Mouse (Mus musculus) neural tube, embryonic 13.5 days (tissue): ENCODE data around the gene Camta1. TPM values are rescaled to one million over a fixed set of nuclear protein-coding genes. Genes with fewer than 3 reads are reported as not detected.
A peak's percentile ranks its signal among the peaks of the same experiment; 100 is the strongest.

Experiments
- ATAC-seq: fragments of 200-750 bp; cut with Nextera tagmentation; 2 replicates; pipeline ENCODE4 v1.8.0; 2017; ENCODE audit warnings: low read depth, mild to moderate bottlenecking, moderate TSS enrichment, moderate library complexity
- H3K27ac ChIP-seq: fragments of 300-500 bp; sonication (generic); replicated peaks from 2 replicates; pipeline ENCODE4 v1.5.1; 2015; ENCODE audit warnings: moderate library complexity, mild to moderate bottlenecking, inconsistent platforms
- H3K27me3 ChIP-seq: fragments of 300-500 bp; sonication (generic); 2 replicates; pipeline ENCODE4 v1.6.1; 2015; ENCODE audit warnings: mild to moderate bottlenecking, inconsistent platforms
- H3K36me3 ChIP-seq: fragments of 300-500 bp; sonication (generic); 2 replicates; pipeline ENCODE4 v1.6.1; 2015; ENCODE audit warnings: mild to moderate bottlenecking, inconsistent platforms
- H3K4me1 ChIP-seq: fragments of 300-500 bp; sonication (generic); replicated peaks from 2 replicates; pipeline ENCODE4 v1.6.1; 2015; ENCODE audit warnings: inconsistent platforms
- H3K4me2 ChIP-seq: fragments of 300-500 bp; sonication (generic); 2 replicates; pipeline ENCODE4 v1.6.1; 2015; ENCODE audit warnings: inconsistent platforms, mild to moderate bottlenecking, moderate library complexity
- H3K4me3 ChIP-seq: fragments of 300-500 bp; sonication (generic); 2 replicates; pipeline ENCODE4 v1.5.1; 2015; ENCODE audit warnings: mild to moderate bottlenecking, inconsistent platforms
- H3K9ac ChIP-seq: fragments of 300-500 bp; sonication (generic); 2 replicates; pipeline ENCODE4 v1.6.1; 2015; ENCODE audit warnings: moderate library complexity, mild to moderate bottlenecking, inconsistent platforms
- H3K9me3 ChIP-seq: fragments of 300-500 bp; sonication (generic); 2 replicates; pipeline ENCODE4 v1.6.1; 2016; ENCODE audit warnings: inconsistent platforms
- WGBS: fragments of 180-500 bp; shearing (Covaris S2); methylation state at CpG from one replicate; pipeline ENCODE4 v1.1.7; 2015; 5-methylcytosine and 5-hydroxymethylcytosine counted together
- polyA plus RNA-seq: library from polyadenylated mRNA; unstranded; fragments of >200 nt; fragmentation: Nextera tagmentation; extraction: Ambion mirVana; gene quantifications from 2 replicates; pipeline ENCODE4 v1.2.1, GENCODE M21; 2015

Camta1 gene
- polyA plus RNA-seq, 1 experiment from 2014 or later: 165 TPM

GRCm38 (mm10) chr4:151549523-151549922 is 312.2 kb downstream of the Camta1 start:
- Histone ChIP-seq H3K27me3 (no peaks in the 10 kb centered on the region), H3K9me3 (no peaks in the 10 kb centered on the region), H3K9ac (no peak overlapping the region), H3K36me3 (no peaks in the 10 kb centered on the region), H3K4me3 (no peak overlapping the region), H3K4me1 (peaks cover 44% of the 10 kb centered on the region), H3K27ac (no peak overlapping the region), H3K4me2 (no peak overlapping the region)
- WGBS: 58% methylated on average over 10 of the region's 10 CpGs
- no peak for ATAC-seq

DNA sequence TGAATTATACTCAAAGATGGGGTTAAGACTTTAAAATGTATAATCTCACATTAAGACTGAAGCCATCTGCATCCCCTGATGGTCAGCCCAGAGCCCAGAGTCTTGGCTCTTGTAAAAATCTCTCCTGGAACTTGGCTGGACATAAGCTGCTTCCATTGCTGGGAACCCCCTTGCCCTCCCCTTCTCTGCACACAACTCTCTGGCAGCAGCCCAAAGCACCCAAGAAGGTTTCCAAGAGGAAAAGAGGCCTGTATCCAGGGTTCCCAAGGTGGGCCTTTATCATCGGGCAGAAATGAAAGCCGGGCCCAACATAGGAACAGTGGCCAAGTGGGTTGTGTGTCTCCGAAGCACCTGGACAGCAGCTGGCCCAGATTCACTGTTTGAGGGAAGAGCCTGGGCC is 316.2 kb downstream of the Camta1 start:
- no peak for ATAC-seq
- Histone ChIP-seq H3K36me3 (no peaks in the 10 kb centered on the region), H3K9ac (no peak overlapping the region), H3K27ac (no peak overlapping the region), H3K4me1 (peaks cover 34% of the 10 kb centered on the region), H3K4me3 (no peak overlapping the region), H3K4me2 (no peak overlapping the region), H3K9me3 (no peaks in the 10 kb centered on the region), H3K27me3 (no peaks in the 10 kb centered on the region)
- WGBS: 85% methylated on average over 3 of the region's 3 CpGs

- H3K4me2 ChIP-seq: no peak overlapping the region
- H3K36me3 ChIP-seq: no peaks in the 10 kb centered on the region
- H3K9me3 ChIP-seq: no peaks in the 10 kb centered on the region
- 32% methylated on average over 5 of the region's 5 CpGs for WGBS
- no peak overlapping the region for H3K4me3 ChIP-seq
- H3K27me3 ChIP-seq: no peaks in the 10 kb centered on the region
- H3K27ac ChIP-seq: no peak overlapping the region
- H3K4me1 ChIP-seq: peaks cover 34% of the 10 kb centered on the region
- 0 out of 2 replicates have a peak overlapping the region, but pooled peaks have one; percentile 2 for H3K9ac ChIP-seq
- ATAC-seq: no peak
Observed at GRCm38 (mm10) chr4:151544191-151544590, 317.5 kb downstream of the Camta1 start.

GRCm38 (mm10) chr4:151540546-151540945 is 321.1 kb downstream of the Camta1 start:
- Histone ChIP-seq H3K4me1 (peaks cover 60% of the 10 kb centered on the region), H3K9me3 (no peaks in the 10 kb centered on the region), H3K27ac (0 out of 2 replicates have a peak overlapping the region, but pooled peaks have one; percentile 83), H3K9ac (no peak overlapping the region), H3K4me3 (no peak overlapping the region), H3K4me2 (no peak overlapping the region), H3K27me3 (no peaks in the 10 kb centered on the region), H3K36me3 (no peaks in the 10 kb centered on the region)
- WGBS: 62% methylated on average over 6 of the region's 6 CpGs
- no peak for ATAC-seq

GRCm38 (mm10) chr4:151539881-151540280 is 321.8 kb downstream of the Camta1 start:
- no peak overlapping the region for H3K4me3 ChIP-seq
- WGBS: 83% methylated on average over 5 of the region's 5 CpGs
- H3K9me3 ChIP-seq: no peaks in the 10 kb centered on the region
- peaks cover 61% of the 10 kb centered on the region for H3K4me1 ChIP-seq
- peak overlapping the region; percentile 83 for H3K27ac ChIP-seq
- peak overlapping the region; percentile 23; the same call in 1 of the 2 replicates for H3K9ac ChIP-seq
- no peaks in the 10 kb centered on the region for H3K27me3 ChIP-seq
- H3K4me2 ChIP-seq: no peak overlapping the region
- ATAC-seq: no peak
- no peaks in the 10 kb centered on the region for H3K36me3 ChIP-seq

DNA sequence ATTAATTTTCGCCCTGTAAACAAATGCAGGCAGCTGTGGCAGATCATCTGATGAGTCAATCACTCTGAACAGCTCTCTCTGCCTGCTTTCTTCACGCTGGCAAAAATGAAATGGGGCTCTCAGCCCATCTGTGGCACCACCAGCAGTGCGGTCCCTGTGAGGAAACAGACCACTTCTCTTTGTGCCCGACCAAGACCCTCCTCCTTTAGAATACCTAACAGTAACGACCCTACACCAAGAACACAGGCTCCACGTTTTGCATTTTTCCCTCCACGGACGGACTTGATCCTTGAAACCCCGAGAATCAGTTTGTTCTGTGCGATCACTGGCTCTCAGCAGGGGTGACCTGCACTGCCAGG is 322.5 kb downstream of the Camta1 start:
- no peaks in the 10 kb centered on the region for H3K27me3 ChIP-seq
- WGBS: 48% methylated on average over 10 of the region's 10 CpGs
- H3K9me3 ChIP-seq: no peaks in the 10 kb centered on the region
- H3K9ac ChIP-seq: 0 out of 2 replicates have a peak overlapping the region, but pooled peaks have one; percentile 12
- H3K4me1 ChIP-seq: peaks cover 59% of the 10 kb centered on the region
- H3K27ac ChIP-seq: peak overlapping the region; percentile 83
- H3K36me3 ChIP-seq: no peaks in the 10 kb centered on the region
- no peak for ATAC-seq
- H3K4me2 ChIP-seq: no peak overlapping the region
- no peak overlapping the region for H3K4me3 ChIP-seq

- H3K9ac ChIP-seq: 0 out of 2 replicates have a peak overlapping the region, but pooled peaks have one; percentile 28
- peak; percentile 33 for ATAC-seq
Observed at GRCm38 (mm10) chr4:151538446-151539166, 323.1 kb downstream of the Camta1 start.

GRCm38 (mm10) chr4:151535916-151536450 is 325.7 kb downstream of the Camta1 start:
- Histone ChIP-seq H3K4me1 (peaks cover 62% of the 10 kb centered on the region), H3K4me3 (no peak overlapping the region), H3K27ac (0 out of 2 replicates have a peak overlapping the region, but pooled peaks have one; percentile 25), H3K27me3 (no peaks in the 10 kb centered on the region), H3K36me3 (no peaks in the 10 kb centered on the region), H3K9ac (no peak overlapping the region), H3K9me3 (no peaks in the 10 kb centered on the region), H3K4me2 (no peak overlapping the region)
- WGBS: 52% methylated on average over 9 of the region's 9 CpGs
- ATAC-seq: no peak

More at GRCm38 (mm10) chr4:151538446-151539166, 323.1 kb downstream of the Camta1 start:
- no peaks in the 10 kb centered on the region for H3K9me3 ChIP-seq
- H3K4me3 ChIP-seq: no peak overlapping the region
- no peaks in the 10 kb centered on the region for H3K27me3 ChIP-seq
- H3K4me1 ChIP-seq: peaks cover 58% of the 10 kb centered on the region
- no peak overlapping the region for H3K4me2 ChIP-seq
- 56% methylated on average over 18 of the region's 18 CpGs for WGBS
- no peaks in the 10 kb centered on the region for H3K36me3 ChIP-seq
- H3K27ac ChIP-seq: peak overlapping the region; percentile 83

DNA sequence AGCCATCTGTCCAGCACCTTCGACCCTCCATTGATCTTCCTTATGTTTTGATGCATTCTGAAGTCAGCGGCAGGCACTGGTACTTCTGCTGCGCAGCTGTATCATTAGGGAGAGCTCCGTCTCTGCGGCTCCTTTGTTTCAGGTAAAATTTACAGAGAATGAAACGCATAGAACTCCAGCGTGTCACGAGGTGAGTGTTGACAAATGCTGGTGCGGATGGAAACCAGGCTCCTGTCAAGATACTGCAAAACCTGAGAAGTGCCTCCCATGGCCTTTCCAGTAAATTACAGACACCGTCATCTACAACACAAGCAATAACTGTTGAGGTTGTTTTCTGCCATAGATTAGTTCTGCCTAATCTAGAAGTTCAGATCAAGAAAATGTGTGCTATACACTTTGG is 328.2 kb downstream of the Camta1 start:
- H3K9ac ChIP-seq: no peak overlapping the region
- 68% methylated on average over 10 of the region's 10 CpGs for WGBS
- H3K27ac ChIP-seq: no peak overlapping the region; the same call in 1 of the 2 replicates

GRCm38 (mm10) chr4:151528436-151528835 is 333.2 kb downstream of the Camta1 start:
- H3K4me1 ChIP-seq: 0 out of 2 replicates have a peak, but pooled peaks cover 3% of the 10 kb centered on the region
- H3K27me3 ChIP-seq: no peaks in the 10 kb centered on the region
- H3K9me3 ChIP-seq: no peaks in the 10 kb centered on the region
- H3K4me3 ChIP-seq: no peak overlapping the region
- no peak overlapping the region for H3K4me2 ChIP-seq
- H3K27ac ChIP-seq: no peak overlapping the region
- ATAC-seq: no peak
- H3K9ac ChIP-seq: no peak overlapping the region
- H3K36me3 ChIP-seq: no peaks in the 10 kb centered on the region
- WGBS: 93% methylated on average over 4 of the region's 4 CpGs

More for the DNA sequence above, 328.2 kb downstream of the Camta1 start:
- Histone ChIP-seq H3K36me3 (no peaks in the 10 kb centered on the region), H3K4me2 (no peak overlapping the region), H3K4me1 (peaks cover 40% of the 10 kb centered on the region), H3K27me3 (no peaks in the 10 kb centered on the region), H3K4me3 (no peak overlapping the region), H3K9me3 (no peaks in the 10 kb centered on the region)
- no peak for ATAC-seq

DNA sequence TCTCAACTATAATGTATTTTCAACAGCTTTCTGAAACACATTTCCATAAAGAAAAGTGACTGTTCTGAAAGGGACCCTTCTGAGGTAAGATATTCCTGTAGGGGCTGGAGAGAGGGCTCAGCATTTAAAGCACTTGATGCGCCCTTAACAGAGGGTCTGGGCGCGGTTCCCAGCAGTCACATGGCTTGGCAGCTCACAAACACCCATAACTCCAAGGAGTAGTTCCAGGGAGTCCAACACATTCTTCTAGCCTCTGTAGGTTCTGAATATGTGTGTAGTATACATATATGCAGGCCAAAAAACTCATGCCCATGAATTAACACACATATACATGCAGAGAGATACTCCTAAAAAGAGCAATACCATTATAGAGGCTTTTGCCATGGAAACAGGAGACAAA is 333.9 kb downstream of the Camta1 start:
- WGBS: 97% methylated on average over 3 of the region's 3 CpGs
- no peak overlapping the region for H3K4me3 ChIP-seq
- no peak for ATAC-seq

GRCm38 (mm10) chr4:151520103-151520502 is 341.6 kb downstream of the Camta1 start:
- Histone ChIP-seq H3K9me3 (no peaks in the 10 kb centered on the region), H3K4me1 (peaks cover 42% of the 10 kb centered on the region), H3K27me3 (no peaks in the 10 kb centered on the region), H3K36me3 (no peaks in the 10 kb centered on the region), H3K9ac (0 out of 2 replicates have a peak overlapping the region, but pooled peaks have one; percentile 45), H3K4me2 (no peak overlapping the region), H3K27ac (no peak overlapping the region), H3K4me3 (no peak overlapping the region)
- no peak for ATAC-seq
- 31% methylated on average over 8 of the region's 8 CpGs for WGBS

More for the DNA sequence above, 333.9 kb downstream of the Camta1 start:
- H3K36me3 ChIP-seq: no peaks in the 10 kb centered on the region
- H3K4me1 ChIP-seq: no peaks in the 10 kb centered on the region
- no peak overlapping the region for H3K27ac ChIP-seq
- H3K4me2 ChIP-seq: no peak overlapping the region
- no peaks in the 10 kb centered on the region for H3K9me3 ChIP-seq
- no peaks in the 10 kb centered on the region for H3K27me3 ChIP-seq
- no peak overlapping the region for H3K9ac ChIP-seq
